Mouse (Mus musculus): Measurements from ENCODE around the gene Zbtb42.

Gene Zbtb42

DNA sequence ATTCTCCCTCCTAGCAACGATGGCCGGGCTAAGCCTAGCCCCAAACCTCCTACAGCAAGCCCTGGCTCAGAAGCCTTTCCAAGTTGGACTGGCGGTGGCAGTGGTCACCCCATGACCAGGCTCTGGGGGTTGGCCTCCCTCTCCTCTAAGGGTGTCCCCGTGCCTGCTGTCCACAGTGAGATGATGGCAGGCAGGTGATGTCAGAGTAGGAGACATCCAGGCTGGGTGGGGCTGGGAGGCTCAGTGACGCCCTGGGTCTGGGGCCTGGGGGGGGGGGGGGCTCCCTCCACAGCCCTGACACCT, 44.4 kb downstream of the Zbtb42 start:
- Histone ChIP-seq H3K9me3 (ENCODE audit: low read length) (no peaks in the 10 kb centered on the region), H3K27me3 (ENCODE audit: insufficient read depth, low read length) (peaks cover 22% of the 10 kb centered on the region), H3K4me1 (replicated peaks; ENCODE audit: low read depth, low read length) (peaks cover 47% of the 10 kb centered on the region), H3K36me3 (ENCODE audit: insufficient read depth, low read length) (peaks cover 34% of the 10 kb centered on the region), H3K4me3 (replicated peaks; ENCODE audit: low read length) (peak overlapping the region; percentile 93)
- no peak for TF ChIP-seq POU5F1 (IDR thresholded peaks at IDR 0.05; ENCODE audit: borderline replicate concordance, low read length)
- no peak for TF ChIP-seq CTCF (conservative IDR thresholded peaks at IDR 0.05; ENCODE audit: low read length)

DNA sequence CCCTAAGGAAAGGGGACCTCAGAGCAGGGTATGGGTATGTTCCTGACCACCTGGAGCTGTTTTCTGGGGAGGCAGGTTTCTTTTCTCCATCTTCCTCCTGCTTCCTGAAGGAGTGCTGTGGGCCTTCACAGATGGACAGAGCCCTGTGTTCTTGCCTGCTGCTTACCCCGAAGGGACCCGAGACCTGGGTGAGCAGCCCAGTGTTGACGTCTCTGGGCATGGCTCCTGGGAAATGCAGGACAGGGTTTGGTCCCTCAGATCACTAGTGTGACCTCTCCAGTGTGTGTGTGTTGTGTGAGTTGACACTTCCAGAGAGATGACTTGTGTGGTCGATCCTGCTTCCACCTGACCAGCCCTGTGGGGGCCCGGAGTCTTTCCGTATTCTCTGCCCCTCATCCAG, 44.8 kb downstream of the Zbtb42 start:
- Histone ChIP-seq H3K4me1 (replicated peaks; ENCODE audit: low read depth, low read length) (peaks cover 47% of the 10 kb centered on the region), H3K4me3 (replicated peaks; ENCODE audit: low read length) (peak overlapping the region; percentile 93; the same call in 1 of the 2 replicates), H3K9me3 (ENCODE audit: low read length) (no peaks in the 10 kb centered on the region), H3K36me3 (ENCODE audit: insufficient read depth, low read length) (peaks cover 34% of the 10 kb centered on the region), H3K27me3 (ENCODE audit: insufficient read depth, low read length) (peaks cover 22% of the 10 kb centered on the region)
- TF ChIP-seq NANOG (IDR thresholded peaks at IDR 0.05; ENCODE audit: borderline replicate concordance, low read length) (no peak), CTCF (conservative IDR thresholded peaks at IDR 0.05; ENCODE audit: low read length) (no peak), POU5F1 (IDR thresholded peaks at IDR 0.05; ENCODE audit: borderline replicate concordance, low read length) (no peak)

DNA sequence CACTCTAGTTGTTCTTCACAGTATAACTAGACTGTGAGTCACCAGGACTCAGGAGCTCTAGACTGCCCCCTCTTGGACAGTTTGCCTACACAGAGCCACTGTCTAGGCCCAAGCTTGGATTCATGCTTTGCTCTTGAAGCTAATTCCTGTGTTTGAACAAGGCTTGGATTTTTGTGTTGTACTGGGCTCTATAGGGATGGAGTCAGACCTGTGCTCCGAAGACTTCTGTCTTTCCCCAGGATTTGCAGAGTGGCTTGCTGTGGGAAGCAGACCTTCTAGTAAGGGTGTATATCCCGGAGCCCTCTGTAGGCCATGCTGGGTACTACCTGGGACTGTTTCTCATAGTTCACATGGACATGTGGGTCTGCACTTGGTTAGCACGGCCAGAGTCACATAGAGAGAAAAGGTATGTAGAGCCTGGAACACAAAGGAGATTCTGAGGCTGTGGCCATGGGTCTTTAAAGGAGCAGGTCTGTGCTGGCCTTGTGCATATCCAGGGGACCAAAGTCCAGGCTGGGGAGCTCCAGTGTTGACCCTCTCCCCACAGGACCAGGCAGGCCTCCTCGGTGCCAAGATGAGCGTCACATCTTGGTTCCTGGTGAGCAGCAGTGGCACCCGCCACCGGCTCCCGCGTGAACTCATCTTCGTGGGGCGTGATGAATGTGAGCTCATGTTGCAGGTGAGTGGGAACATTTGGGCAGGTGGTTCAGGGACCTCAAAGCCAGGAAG, 45.6 kb downstream of the Zbtb42 start:
- H3K9me3 ChIP-seq (ENCODE audit: low read length), result no peaks in the 10 kb centered on the region
- no peak overlapping the region for H3K4me3 ChIP-seq (replicated peaks; ENCODE audit: low read length)
- H3K36me3 ChIP-seq (ENCODE audit: insufficient read depth, low read length), result peaks cover 35% of the 10 kb centered on the region
- peaks cover 20% of the 10 kb centered on the region for H3K27me3 ChIP-seq (ENCODE audit: insufficient read depth, low read length)
- TF ChIP-seq CTCF (conservative IDR thresholded peaks at IDR 0.05; ENCODE audit: low read length) (peak; percentile 94), NANOG (IDR thresholded peaks at IDR 0.05; ENCODE audit: borderline replicate concordance, low read length) (no peak)
- H3K4me1 ChIP-seq (replicated peaks; ENCODE audit: low read depth, low read length), result peaks cover 42% of the 10 kb centered on the region

DNA sequence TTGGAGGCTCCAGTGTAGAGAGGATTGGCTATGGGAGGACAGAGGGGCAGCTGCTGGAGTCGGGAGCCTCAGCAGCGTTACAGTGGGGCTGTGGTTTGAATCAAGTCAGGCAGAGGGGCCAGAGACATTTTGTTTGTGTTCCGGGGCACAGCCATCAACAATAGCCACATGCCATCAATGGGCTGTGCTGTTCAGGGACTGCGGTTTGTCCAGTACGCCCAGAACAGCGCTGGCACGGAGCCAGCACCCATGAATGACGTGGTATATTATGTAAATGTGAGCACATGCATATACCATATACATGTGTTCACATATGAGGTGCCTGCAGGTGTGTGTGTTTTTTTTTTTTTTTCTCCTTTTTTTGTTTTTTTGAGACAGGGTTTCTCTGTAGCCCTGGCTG, 49.2 kb downstream of the Zbtb42 start:
- no peak for TF ChIP-seq POU5F1 (IDR thresholded peaks at IDR 0.05; ENCODE audit: borderline replicate concordance, low read length)
- Histone ChIP-seq H3K4me1 (replicated peaks; ENCODE audit: low read depth, low read length) (peaks cover 28% of the 10 kb centered on the region), H3K9me3 (ENCODE audit: low read length) (no peaks in the 10 kb centered on the region), H3K27me3 (ENCODE audit: insufficient read depth, low read length) (peaks cover 9% of the 10 kb centered on the region), H3K4me3 (replicated peaks; ENCODE audit: low read length) (no peak overlapping the region), H3K36me3 (ENCODE audit: insufficient read depth, low read length) (peaks cover 64% of the 10 kb centered on the region)

DNA sequence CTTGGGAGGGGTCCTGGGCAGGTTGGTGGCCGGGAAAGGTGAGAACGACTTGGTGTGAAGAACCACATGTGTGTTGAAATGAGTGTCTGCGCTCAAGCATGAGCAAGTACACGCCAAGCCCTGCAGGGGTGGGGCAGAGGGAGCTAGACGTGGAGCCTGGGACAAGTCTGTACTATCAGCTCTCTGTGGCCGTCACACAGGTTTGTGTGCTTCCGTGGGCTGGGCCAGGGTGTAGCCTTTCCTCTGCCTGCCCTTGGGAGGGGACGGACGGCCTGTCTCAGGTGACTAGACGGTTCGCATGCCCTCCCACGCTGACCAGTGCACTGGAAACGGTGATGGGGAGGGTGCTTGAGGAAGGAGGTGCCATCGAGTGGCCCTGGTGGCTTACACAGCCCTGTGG, 52.2 kb downstream of the Zbtb42 start:
- TF ChIP-seq POU5F1 (IDR thresholded peaks at IDR 0.05; ENCODE audit: borderline replicate concordance, low read length) (no peak), NANOG (IDR thresholded peaks at IDR 0.05; ENCODE audit: borderline replicate concordance, low read length) (no peak), CTCF (conservative IDR thresholded peaks at IDR 0.05; ENCODE audit: low read length) (no peak)
- Histone ChIP-seq H3K4me1 (replicated peaks; ENCODE audit: low read depth, low read length) (peaks cover 23% of the 10 kb centered on the region), H3K4me3 (replicated peaks; ENCODE audit: low read length) (no peak overlapping the region), H3K9me3 (ENCODE audit: low read length) (no peaks in the 10 kb centered on the region), H3K36me3 (ENCODE audit: insufficient read depth, low read length) (peaks cover 81% of the 10 kb centered on the region), H3K27me3 (ENCODE audit: insufficient read depth, low read length) (no peaks in the 10 kb centered on the region)

Data from E14TG2a.4 (cell line).